Mouse (Mus musculus): ENCODE results near the gene Lbx1.

DNA sequence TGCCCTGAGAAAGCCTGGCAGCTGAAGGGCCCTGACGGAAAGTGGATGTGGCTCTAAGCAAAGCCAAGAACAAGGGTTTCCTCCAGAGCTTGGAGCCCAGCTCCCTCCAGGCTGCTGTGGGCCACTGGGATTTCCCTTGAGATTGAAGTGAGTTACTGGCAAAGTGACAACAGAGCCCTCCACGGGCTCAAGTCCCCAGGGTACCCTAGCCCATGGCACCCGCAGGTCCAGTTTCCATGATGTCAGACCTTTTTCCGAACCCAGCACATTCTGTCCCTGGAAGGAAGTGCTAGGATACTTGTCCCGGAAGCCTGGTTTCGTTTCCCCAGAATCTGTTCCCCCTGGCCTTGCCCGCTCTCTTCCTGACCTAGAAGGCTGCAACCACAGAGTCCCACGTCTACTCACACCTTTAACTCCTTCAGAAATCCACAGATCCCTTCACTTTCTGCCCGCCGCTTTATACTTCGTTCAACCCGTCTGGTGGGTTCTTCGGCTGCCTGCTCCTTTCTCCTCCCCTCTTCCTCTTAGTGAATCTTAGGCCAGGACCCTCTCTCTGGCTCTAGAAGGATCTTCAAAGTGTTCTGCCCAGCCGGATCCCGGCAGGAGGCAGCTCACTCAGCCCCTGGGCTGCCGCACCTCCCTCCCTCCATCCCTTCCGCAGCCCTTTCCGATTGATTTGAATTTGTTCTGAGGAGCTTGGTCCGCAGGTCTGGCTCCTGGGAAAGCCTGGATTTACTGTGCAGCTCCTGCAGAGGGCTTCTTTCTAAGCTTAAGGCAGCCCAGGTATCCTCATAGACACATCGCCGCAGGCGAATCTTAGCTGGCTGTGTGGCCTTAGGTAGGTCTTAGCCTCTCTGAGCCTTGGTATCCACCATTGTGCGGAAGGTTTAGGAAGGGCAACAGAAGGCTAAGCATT, 7.0 kb upstream of the Lbx1 start:
- TF ChIP-seq CTCF (IDR thresholded peaks at IDR 0.05; ENCODE audit: low read depth): no peak
- TF ChIP-seq EP300 (IDR thresholded peaks at IDR 0.05; ENCODE audit: low read depth): no peak
